Mouse (Mus musculus): Measurements from ENCODE around the gene Mef2d.

GRCm38 (mm10) chr3:88158991-88159390, 16.8 kb downstream of the Mef2d start:
- no peak for TF ChIP-seq CTCF (IDR thresholded peaks at IDR 0.05; ENCODE audit: borderline replicate concordance, control insufficient read depth, extremely low read depth, insufficient read depth, low read length, poor library complexity)
- TF ChIP-seq POLR2A (IDR thresholded peaks at IDR 0.05; ENCODE audit: control insufficient read depth, extremely low read depth, insufficient read depth, low read length, poor library complexity): no peak

Data from thymus, adult 2 months (tissue).